Mouse (Mus musculus) CH12.LX (cell line): ENCODE measurements around the gene Arhgap21. TPM values are rescaled to one million over a fixed set of nuclear protein-coding genes. Genes with fewer than 3 reads are reported as not detected.

Source experiments
- DNase-seq: peaks from one replicate; pipeline ENCODE4 v3.0.0-alpha.2; 2013; ENCODE audit errors: extremely low read depth
- H3K27ac ChIP-seq: 2 replicates; pipeline ENCODE4 v1.5.1; 2012; ENCODE audit warnings: low read depth, mild to moderate bottlenecking, control low read depth, moderate library complexity; ENCODE audit not compliant: insufficient read depth
- H3K27me3 ChIP-seq: replicated peaks from 2 replicates; pipeline ENCODE3; 2012; ENCODE audit warnings: inconsistent platforms
- H3K36me3 ChIP-seq, 2 experiments: replicated peaks in 1 of 2; 2 replicates each; pipeline versions ENCODE3 to v1.6.1; 2012; ENCODE audit warnings: inconsistent platforms in 1 of 2, low read length in 1 of 2, mild to moderate bottlenecking in 1 of 2, mixed read lengths in 1 of 2, moderate library complexity in 1 of 2; ENCODE audit not compliant: control insufficient read depth in 1 of 2, insufficient read depth in 1 of 2
- H3K4me1 ChIP-seq, 2 experiments: 2 replicates each; pipeline ENCODE4 v1.6.1; 2012; ENCODE audit warnings: inconsistent platforms in 1 of 2, moderate library complexity in 1 of 2; ENCODE audit not compliant: insufficient read depth in 2 of 2, control insufficient read depth in 1 of 2
- H3K4me2 ChIP-seq: 2 replicates; pipeline ENCODE4 v1.6.1; 2012; ENCODE audit warnings: low read depth, mild to moderate bottlenecking, control low read depth; ENCODE audit not compliant: poor library complexity, insufficient read depth, severe bottlenecking
- H3K4me3 ChIP-seq, 3 experiments: fragments of 150-350 bp in 1 of 3; sonication (generic) in 1 of 3; replicated peaks in 1 of 3; 2 replicates each; pipeline versions ENCODE3 to v1.5.1; 2011 to 2012; ENCODE audit warnings: low read depth in 2 of 3, low read length in 2 of 3, mild to moderate bottlenecking in 2 of 3, moderate library complexity in 2 of 3, control low read depth in 1 of 3, improper control_type of control experiment in 1 of 3, inconsistent platforms in 1 of 3, mixed read lengths in 1 of 3; ENCODE audit not compliant: poor library complexity in 1 of 3
- H3K79me2 ChIP-seq: replicated peaks from 2 replicates; pipeline ENCODE4 v1.6.1; 2012; ENCODE audit warnings: mild to moderate bottlenecking, moderate library complexity; ENCODE audit not compliant: control insufficient read depth, poor library complexity, insufficient read depth, severe bottlenecking; ENCODE audit errors: extremely low read depth
- H3K9ac ChIP-seq: 2 replicates; pipeline ENCODE4 v1.6.1; 2012; ENCODE audit warnings: low read depth, mild to moderate bottlenecking, control low read depth, moderate library complexity; ENCODE audit not compliant: insufficient read depth
- H3K9me3 ChIP-seq: replicated peaks from 2 replicates; pipeline ENCODE3; 2012; ENCODE audit warnings: low read length, inconsistent platforms, mixed read lengths
- CTCF ChIP-seq, 2 experiments: IDR thresholded peaks in 1 of 2; conservative IDR thresholded peaks in 1 of 2; 2 replicates each; pipeline ENCODE4 v1.5.1; 2011 to 2012; ENCODE audit warnings: low read depth in 2 of 2, low read length in 2 of 2, improper control_type of control experiment in 1 of 2, inconsistent platforms in 1 of 2, mild to moderate bottlenecking in 1 of 2, moderate library complexity in 1 of 2
- E2F4 ChIP-seq: IDR thresholded peaks from 2 replicates; pipeline ENCODE4 v1.6.1; 2011; ENCODE audit warnings: low read depth, low read length, improper control_type of control experiment; ENCODE audit not compliant: insufficient replicate concordance
- EP300 ChIP-seq: IDR thresholded peaks from 2 replicates; pipeline ENCODE4 v1.6.1; 2011; ENCODE audit warnings: low read length, improper control_type of control experiment
- GABPA ChIP-seq: IDR thresholded peaks from 2 replicates; pipeline ENCODE4 v1.6.1; 2012; ENCODE audit warnings: low read depth, low read length, improper control_type of control experiment, inconsistent platforms; ENCODE audit not compliant: insufficient replicate concordance
- IRF4 ChIP-seq: IDR thresholded peaks from 2 replicates; pipeline ENCODE4 v1.6.1; 2014; ENCODE audit warnings: low read depth, mild to moderate bottlenecking, inconsistent platforms, low read length, improper control_type of control experiment
- JUND ChIP-seq: conservative IDR thresholded peaks from 2 replicates; pipeline ENCODE4 v1.6.1; 2011; ENCODE audit warnings: low read depth, low read length, improper control_type of control experiment
- KAT2A ChIP-seq: IDR thresholded peaks from 2 replicates; pipeline ENCODE4 v1.6.1; 2012; ENCODE audit warnings: low read length, improper control_type of control experiment, inconsistent platforms; ENCODE audit not compliant: insufficient replicate concordance
- MAX ChIP-seq: IDR thresholded peaks from 2 replicates; pipeline ENCODE4 v1.6.1; 2011; ENCODE audit warnings: low read length, improper control_type of control experiment
- MEF2A ChIP-seq: IDR thresholded peaks from 2 replicates; pipeline ENCODE4 v1.6.1; 2014; ENCODE audit warnings: low read depth, mild to moderate bottlenecking, inconsistent platforms, low read length, improper control_type of control experiment, borderline replicate concordance
- MXI1 ChIP-seq: IDR thresholded peaks from 2 replicates; pipeline ENCODE4 v1.6.1; 2011; ENCODE audit warnings: mild to moderate bottlenecking, low read depth, low read length, improper control_type of control experiment
- MYC ChIP-seq: IDR thresholded peaks from 2 replicates; pipeline ENCODE4 v1.6.1; 2011; ENCODE audit warnings: low read depth, mild to moderate bottlenecking, improper control_type of control experiment, low read length
- NELFE ChIP-seq: IDR thresholded peaks from 2 replicates; pipeline ENCODE4 v1.6.1; 2011; ENCODE audit warnings: low read depth, low read length, improper control_type of control experiment
- NRF1 ChIP-seq: IDR thresholded peaks from 2 replicates; pipeline ENCODE4 v1.6.1; 2014; ENCODE audit warnings: low read depth, mild to moderate bottlenecking, inconsistent platforms, low read length, improper control_type of control experiment, moderate library complexity
- PAX5 ChIP-seq: IDR thresholded peaks from 2 replicates; pipeline ENCODE4 v1.6.1; 2012; ENCODE audit warnings: low read length, inconsistent platforms, mixed read lengths
- POLR2A ChIP-seq: IDR thresholded peaks from 2 replicates; pipeline ENCODE4 v1.6.1; 2011; ENCODE audit warnings: low read depth, mild to moderate bottlenecking, improper control_type of control experiment, low read length
- POLR2AphosphoS2 ChIP-seq: IDR thresholded peaks from 2 replicates; pipeline ENCODE4 v1.6.1; 2011; ENCODE audit warnings: low read depth, low read length, improper control_type of control experiment
- RAD21 ChIP-seq: IDR thresholded peaks from 2 replicates; pipeline ENCODE4 v1.6.1; 2011; ENCODE audit warnings: low read depth, mild to moderate bottlenecking, low read length, improper control_type of control experiment, moderate library complexity
- SMC3 ChIP-seq: IDR thresholded peaks from 2 replicates; pipeline ENCODE4 v1.6.1; 2011; ENCODE audit warnings: low read depth, low read length, improper control_type of control experiment
- TBP ChIP-seq: conservative IDR thresholded peaks from 2 replicates; pipeline ENCODE4 v1.6.1; 2011; ENCODE audit warnings: low read depth, low read length, improper control_type of control experiment
- UBTF ChIP-seq: IDR thresholded peaks from 2 replicates; pipeline ENCODE4 v1.6.1; 2012; ENCODE audit warnings: low read depth, mild to moderate bottlenecking, inconsistent platforms, low read length, improper control_type of control experiment, moderate library complexity
- USF2 ChIP-seq: conservative IDR thresholded peaks from 2 replicates; pipeline ENCODE4 v1.6.1; 2011; ENCODE audit warnings: low read depth, low read length, improper control_type of control experiment
- ZC3H11A ChIP-seq: IDR thresholded peaks from 2 replicates; pipeline ENCODE4 v1.6.1; 2012; ENCODE audit warnings: low read depth, mild to moderate bottlenecking, inconsistent platforms, low read length, improper control_type of control experiment
- ZNF384 ChIP-seq: IDR thresholded peaks from 2 replicates; pipeline ENCODE4 v1.6.1; 2012; ENCODE audit warnings: low read depth, low read length, improper control_type of control experiment, inconsistent platforms
- dilution Hi-C: fragments of 300-500 bp; cut with MboI; formaldehyde crosslinking; loops from 2 replicates; pipeline ENCODE4 v1.14.3; 2020; ENCODE audit warnings: low sequenced_read_pairs; ENCODE audit not compliant: extremely low pct_unique_long_range_greater_than_20kb, extremely low pct_ligation_motif_present
- in situ Hi-C: fragments of 300-500 bp; cut with MboI; formaldehyde crosslinking; loops from 3 replicates; pipeline ENCODE4 v1.14.3; 2019; ENCODE audit warnings: low sequenced_read_pairs, low pct_ligation_motif_present, low pct_unique_long_range_greater_than_20kb, mixed read lengths
- polyA plus RNA-seq: library from polyadenylated mRNA; unstranded; fragments of >175 nt; gene quantifications from 2 replicates; pipeline ENCODE4 v1.2.1, GENCODE M21; 2012; ENCODE audit warnings: low read depth; ENCODE audit not compliant: insufficient read length
- total RNA-seq, 2 experiments: library from RNA; depleted of rRNA; stranded (reverse); fragments of 300-350 nt in 1 of 2; fragments of >200 nt in 1 of 2; gene quantifications; 2 replicates each; pipeline ENCODE4 v1.2.3; 2012 to 2014

Gene Arhgap21
- total and polyA plus RNA-seq, 3 experiments, result 7.6 to 22.7 (median 10.8) TPM

DNA sequence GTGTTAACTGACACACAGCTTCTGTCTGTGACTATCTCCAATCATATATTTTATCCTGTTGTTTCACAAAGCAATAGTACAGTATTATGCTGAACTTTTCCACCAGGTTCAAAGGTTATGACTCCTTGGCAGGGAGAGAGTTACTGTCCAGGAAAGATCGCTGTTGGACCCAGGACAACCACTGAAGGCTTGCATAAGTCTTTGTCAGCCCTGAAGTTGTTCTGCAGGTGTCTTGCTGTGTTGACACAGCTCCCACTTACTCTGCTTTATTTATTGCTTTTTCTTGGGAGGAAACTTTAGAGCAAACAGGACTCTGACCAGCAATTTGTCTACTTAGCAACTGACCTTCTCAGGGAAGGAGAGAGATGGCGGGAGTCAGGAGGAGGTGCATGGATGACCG lies 21.4 kb upstream of the Arhgap21 start:
- dilution Hi-C loops (no loop called here), in situ Hi-C loops (no loop called here)
- H3K79me2 ChIP-seq, result no peaks in the 10 kb centered on the region
- H3K4me3 ChIP-seq, result no peak overlapping the region
- H3K27ac ChIP-seq, result no peak overlapping the region
- H3K36me3 ChIP-seq, result no peaks in the 10 kb centered on the region
- TF ChIP-seq MAX, result no peak
- no peak for TF ChIP-seq KAT2A
- TF ChIP-seq SMC3, result no peak
- no peak for TF ChIP-seq MXI1
- no peak for TF ChIP-seq RAD21
- TF ChIP-seq POLR2A, result no peak
- TF ChIP-seq NRF1, result no peak
- TF ChIP-seq MYC, result no peak
- no peak for TF ChIP-seq ZNF384
- no peak for TF ChIP-seq E2F4
- TF ChIP-seq MEF2A, result no peak
- H3K27me3 ChIP-seq, result no peaks in the 10 kb centered on the region
- peaks cover 0 to 2% of the 10 kb centered on the region in 2 experiments; a peak in 1 of 4 replicates for H3K4me1 ChIP-seq
- H3K9ac ChIP-seq, result no peak overlapping the region
- DNase-seq, result no peak
- no peak overlapping the region for H3K4me2 ChIP-seq
- H3K9me3 ChIP-seq, result peaks cover 3% of the 10 kb centered on the region

- Histone ChIP-seq H3K27me3 (no peaks in the 10 kb centered on the region), H3K27ac (no peak overlapping the region), H3K79me2 (no peaks in the 10 kb centered on the region), H3K9me3 (peaks cover 3% of the 10 kb centered on the region), H3K9ac (no peak overlapping the region), H3K4me3 (no peak overlapping the region), H3K4me2 (no peak overlapping the region), H3K36me3 (no peaks in the 10 kb centered on the region), H3K4me1 (peaks cover 0 to 2% of the 10 kb centered on the region in 2 experiments; a peak in 1 of 4 replicates)
- no peak for DNase-seq
- dilution Hi-C loops (no loop called here), in situ Hi-C loops (no loop called here)
- TF ChIP-seq UBTF, result no peak
- no peak for TF ChIP-seq JUND
- TF ChIP-seq ZC3H11A, result no peak
These were observed 19.1 kb upstream of the Arhgap21 start for GRCm38 (mm10) chr2:20987822-20988221.

GRCm38 (mm10) chr2:20978726-20979125 lies 10.0 kb upstream of the Arhgap21 start:
- Histone ChIP-seq H3K79me2 (no peaks in the 10 kb centered on the region), H3K4me2 (no peak overlapping the region), H3K4me1 (0 out of 4 replicates have a peak, but pooled peaks cover 0 to 9% of the 10 kb centered on the region in 2 experiments), H3K27ac (no peak overlapping the region), H3K9me3 (no peaks in the 10 kb centered on the region), H3K36me3 (no peaks in the 10 kb centered on the region), H3K27me3 (no peaks in the 10 kb centered on the region), H3K9ac (no peak overlapping the region), H3K4me3 (no peak overlapping the region)
- dilution Hi-C loops (no loop called here), in situ Hi-C loops (no loop called here)
- DNase-seq, result no peak
- TF ChIP-seq USF2, result no peak
- no peak for TF ChIP-seq TBP
- no peak for TF ChIP-seq UBTF
- no peak for TF ChIP-seq SMC3
- no peak for TF ChIP-seq POLR2AphosphoS2
- no peak for TF ChIP-seq MAX
- TF ChIP-seq GABPA, result no peak
- no peak for TF ChIP-seq IRF4
- no peak for TF ChIP-seq MEF2A
- TF ChIP-seq EP300, result no peak
- TF ChIP-seq NELFE, result no peak
- no peak for TF ChIP-seq CTCF (conservative IDR thresholded peaks at IDR 0.05 in 1 of 2, IDR thresholded peaks at IDR 0.05 in 1 of 2; ENCODE audit: low read depth in 2 of 2, low read length in 2 of 2)
- no peak for TF ChIP-seq PAX5
